Mouse (Mus musculus) left cerebral cortex, adult 9 months (tissue): ENCODE results near the gene Pdxk.
"Not testable (repeated sequence)": the region's sequence is repeated elsewhere in the genome, so short reads cannot be mapped to it uniquely, and the experiment has no call there.

Source experiments
- DNase-seq, 2 experiments: peaks; one replicate each; pipeline ENCODE4 v3.0.0; 2022; ENCODE audit warnings: low spot score in 2 of 2

Pdxk gene

GRCm38 (mm10) chr10:78420929-78421328, 43.8 kb downstream of the Pdxk start:
- no peak for DNase-seq

DNA sequence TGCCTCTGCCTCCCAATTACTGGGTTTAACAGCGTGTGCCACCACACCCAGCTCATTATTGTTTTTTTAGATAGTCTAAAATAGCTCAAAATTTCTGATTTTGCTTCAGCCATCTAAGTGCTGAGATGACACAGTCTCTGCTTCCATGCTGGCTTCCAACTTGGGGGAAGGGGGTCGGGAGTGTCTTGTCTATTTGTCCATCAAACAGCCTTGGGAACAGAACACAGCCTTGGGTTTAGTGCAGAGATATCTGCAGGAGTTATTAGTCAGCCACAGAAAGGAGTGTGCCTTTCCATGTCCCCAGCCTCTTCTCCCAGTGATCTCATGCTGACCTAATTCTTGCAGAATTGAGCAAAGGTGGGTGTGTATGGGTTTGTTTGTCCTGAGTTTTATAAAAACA, 46.0 kb downstream of the Pdxk start:
- no peak for DNase-seq

DNA sequence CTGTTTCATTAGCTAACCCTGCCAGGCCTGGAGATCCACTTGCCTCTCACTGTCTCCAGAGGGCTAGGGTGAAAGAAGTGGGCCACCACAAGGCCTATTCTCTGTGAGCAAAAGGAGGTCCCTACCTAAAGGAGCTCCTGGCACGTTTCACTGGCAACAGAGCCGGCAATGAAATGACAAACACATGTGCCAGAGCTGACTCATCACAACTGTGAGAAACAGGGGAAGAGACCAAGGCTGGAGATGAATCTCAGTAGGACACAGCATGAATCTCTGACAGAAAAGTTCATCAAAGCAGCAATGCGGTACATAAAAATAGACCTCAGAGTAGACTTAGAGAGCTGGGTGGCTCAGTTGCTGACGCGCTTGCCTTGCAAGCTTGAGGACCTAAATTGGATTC, 46.9 kb downstream of the Pdxk start:
- DNase-seq, result peak in 1 of 2 experiments; percentile 58

- not testable (repeated sequence) for DNase-seq
Measured at GRCm38 (mm10) chr10:78414936-78415335, 49.8 kb downstream of the Pdxk start.

DNA sequence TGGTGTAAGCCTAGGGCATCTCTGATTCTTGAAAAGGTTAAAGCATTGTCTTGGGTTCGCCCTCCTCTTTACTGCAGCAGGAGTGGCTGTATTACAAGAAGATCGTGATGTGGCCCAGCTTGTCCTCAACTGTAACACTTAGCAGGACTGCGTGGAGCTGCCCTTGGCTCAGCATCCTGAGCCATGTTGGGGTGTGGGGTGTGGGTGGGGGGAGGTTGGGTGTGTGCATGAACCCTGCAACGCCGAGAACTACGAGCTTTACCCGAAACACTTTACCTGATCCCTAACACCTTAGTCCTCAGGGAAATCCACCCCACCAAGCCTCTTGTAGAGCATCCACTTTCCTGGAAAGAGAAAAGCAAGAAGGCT, 51.6 kb downstream of the Pdxk start:
- DNase-seq, result no peak

GRCm38 (mm10) chr10:78412319-78413151, 52.2 kb downstream of the Pdxk start, which contains the start of gene Rrp1:
Rrp1 (minus strand) TSS chr10:78413043.
- peak; percentile 91 to 98 for DNase-seq

DNA sequence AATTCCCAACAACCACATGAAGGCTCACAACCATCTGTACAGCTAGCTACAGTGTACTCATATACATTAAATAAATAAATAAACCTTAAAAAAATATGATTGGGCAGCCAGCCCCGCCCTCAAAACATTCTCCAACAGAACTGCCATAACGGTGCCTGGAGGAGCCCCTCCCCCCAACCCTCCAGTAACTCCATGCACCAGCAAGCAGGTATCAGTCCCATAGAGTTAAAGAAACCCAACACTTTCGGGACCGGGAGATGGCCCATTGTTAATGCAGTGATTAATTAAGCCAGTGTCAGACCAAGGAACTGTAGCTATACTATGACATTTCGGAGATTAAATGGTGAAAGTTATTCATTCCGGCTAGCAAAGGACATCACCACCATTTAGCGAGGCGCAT, 52.9 kb downstream of the Pdxk start:
- no peak for DNase-seq

GRCm38 (mm10) chr10:78409035-78409788, 55.6 kb downstream of the Pdxk start:
- no peak for DNase-seq

DNA sequence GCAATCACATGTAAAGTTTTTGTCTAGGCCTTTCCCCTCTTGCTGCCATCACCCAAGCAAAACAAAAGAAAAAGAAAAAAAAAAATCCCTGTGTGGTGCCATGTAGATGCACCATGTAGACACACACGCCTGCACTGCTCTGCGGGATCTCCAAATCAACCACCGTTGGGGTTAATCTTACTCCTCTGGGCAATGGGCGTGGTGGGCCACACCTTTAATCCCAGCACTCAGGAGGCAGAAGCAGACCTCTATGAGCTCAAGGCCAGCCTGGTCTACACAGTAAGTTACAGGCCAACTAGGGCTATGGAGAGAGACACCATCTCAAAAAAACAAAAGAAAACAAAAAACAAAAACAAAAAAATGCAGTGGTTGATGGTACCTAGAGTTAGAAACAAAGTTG, 57.6 kb downstream of the Pdxk start:
- DNase-seq, result no peak

DNA sequence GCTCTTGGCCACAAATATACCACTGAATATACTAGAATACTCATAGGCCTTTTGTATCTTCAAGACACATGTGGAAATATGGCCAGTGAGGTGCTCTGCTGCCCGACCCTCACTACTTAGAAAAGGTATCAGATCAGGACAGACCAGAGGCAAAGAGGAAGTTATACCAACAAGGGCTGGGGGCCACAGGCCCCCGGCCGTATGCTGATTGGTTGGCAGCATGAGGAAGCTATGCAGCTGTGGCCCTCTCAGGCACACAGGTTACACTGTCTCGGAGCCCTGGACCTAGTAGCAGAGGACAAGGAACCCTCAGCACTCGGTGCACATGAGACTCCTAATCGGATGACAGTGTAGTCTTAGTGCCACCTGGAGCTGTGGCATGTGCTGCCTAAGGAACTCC, 58.6 kb downstream of the Pdxk start:
- DNase-seq, result no peak

GRCm38 (mm10) chr10:78402301-78402922, 62.4 kb downstream of the Pdxk start:
- DNase-seq, result no peak

DNA sequence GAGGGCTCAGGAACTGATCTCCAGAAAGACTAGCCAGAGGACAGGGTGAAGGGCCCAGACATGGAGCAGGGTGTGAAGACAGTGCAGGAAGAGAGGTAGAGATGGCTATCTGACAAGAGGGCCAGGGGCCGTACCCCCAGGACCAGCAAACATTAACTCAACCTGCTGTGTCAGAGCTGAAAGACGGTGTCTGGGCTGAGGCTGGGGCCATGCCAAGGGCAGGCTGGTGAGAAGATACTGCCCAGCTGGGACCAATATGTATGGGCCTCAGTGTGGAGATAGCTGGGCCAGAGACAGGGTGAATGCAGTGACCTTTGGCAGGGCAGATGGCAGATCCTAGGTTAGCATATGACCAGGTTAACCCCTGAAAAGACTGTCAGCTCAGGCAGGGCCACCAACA, 63.6 kb downstream of the Pdxk start:
- no peak for DNase-seq

DNA sequence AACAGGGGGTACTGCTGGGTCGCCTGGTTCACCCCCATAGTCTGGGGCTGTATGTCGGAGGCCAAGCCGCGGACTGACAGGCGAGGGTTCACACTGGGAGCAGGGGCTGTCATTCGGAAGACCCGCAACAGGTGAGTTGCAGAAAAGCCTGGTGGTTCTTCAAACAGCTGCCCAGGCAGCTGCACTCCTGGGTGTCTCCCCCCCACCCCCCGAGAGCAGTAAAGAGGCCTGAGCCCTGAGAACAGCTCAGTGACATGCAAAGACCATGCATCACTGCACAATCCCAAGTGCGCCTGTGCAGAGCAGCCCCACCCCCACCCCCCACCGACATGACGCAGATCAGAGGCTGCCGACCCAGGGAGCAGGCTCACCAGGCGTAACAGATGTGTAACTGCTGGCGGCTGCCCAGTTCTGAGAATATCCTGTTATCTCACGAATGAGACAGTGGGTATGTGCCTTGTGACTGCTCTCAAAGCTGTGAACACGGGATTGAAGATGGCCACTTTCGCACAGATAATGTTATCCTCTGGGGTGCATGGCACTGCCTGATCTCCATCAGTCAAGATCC, 65.6 kb downstream of the Pdxk start:
- DNase-seq, result no peak

- no peak for DNase-seq
Measured at GRCm38 (mm10) chr10:78396625-78396885, 68.2 kb downstream of the Pdxk start.

DNA sequence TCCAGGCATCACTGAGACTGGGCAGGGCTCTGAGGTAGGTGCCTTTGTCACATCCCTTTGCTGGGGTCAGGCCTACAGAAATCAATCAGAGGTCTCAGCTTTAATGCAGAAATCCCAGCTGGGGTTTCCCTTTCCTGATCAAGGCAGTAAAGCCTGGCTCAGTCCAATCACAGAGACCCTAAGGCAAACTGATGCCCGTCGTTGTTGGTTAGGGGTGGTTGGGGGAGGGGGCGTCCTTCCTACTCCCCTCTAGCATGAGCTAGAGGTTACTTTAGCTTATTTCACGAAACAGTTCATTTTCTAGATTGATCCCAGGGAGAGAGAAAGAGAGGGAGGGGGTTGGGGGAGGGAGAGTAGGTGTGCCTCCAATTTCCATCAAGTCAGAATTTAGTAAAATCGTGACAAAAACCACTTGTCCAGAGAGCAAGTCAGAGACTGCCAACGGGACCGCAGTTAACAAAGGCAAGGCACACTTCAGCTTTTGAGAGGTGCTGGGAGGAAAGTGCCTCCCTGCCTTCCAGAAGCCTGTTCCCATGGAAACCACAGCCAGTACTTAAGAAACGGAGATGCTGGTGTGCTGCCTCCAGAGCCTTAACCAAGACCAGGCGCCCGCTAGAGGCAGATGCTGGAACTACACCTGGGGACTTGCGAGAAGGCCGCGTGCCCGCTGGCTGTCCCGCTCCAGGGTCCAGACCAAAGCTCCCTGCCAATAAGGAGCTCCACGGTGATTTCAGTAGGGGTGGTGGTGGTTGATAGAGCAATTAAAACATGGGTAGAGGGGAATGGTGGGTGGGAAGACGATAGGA, 68.8 kb downstream of the Pdxk start:
- DNase-seq, result peak; percentile 89 to 98

- no peak for DNase-seq
Measured at GRCm38 (mm10) chr10:78395377-78395776, 69.4 kb downstream of the Pdxk start.

DNA sequence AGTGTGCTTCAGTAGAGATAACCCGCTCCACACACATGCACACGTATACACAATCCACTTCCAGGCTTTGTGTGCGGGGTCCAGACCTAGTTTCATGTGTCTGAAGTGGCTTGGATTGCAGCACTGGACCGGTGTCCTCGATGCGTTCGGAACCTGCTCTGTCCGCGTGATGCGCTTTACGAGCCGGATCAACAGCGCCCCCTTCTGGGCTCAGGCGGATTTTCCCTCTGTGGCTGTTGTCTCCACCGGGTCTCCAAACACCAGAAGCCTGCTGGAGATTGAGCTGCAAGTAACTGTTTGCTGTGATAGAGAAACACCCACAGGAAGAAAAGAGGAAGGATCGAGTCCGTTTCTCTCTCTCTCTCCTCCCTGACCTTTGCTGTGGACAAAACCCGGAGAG, 72.7 kb downstream of the Pdxk start:
- DNase-seq, result peak in 1 of 2 experiments; percentile 88

DNA sequence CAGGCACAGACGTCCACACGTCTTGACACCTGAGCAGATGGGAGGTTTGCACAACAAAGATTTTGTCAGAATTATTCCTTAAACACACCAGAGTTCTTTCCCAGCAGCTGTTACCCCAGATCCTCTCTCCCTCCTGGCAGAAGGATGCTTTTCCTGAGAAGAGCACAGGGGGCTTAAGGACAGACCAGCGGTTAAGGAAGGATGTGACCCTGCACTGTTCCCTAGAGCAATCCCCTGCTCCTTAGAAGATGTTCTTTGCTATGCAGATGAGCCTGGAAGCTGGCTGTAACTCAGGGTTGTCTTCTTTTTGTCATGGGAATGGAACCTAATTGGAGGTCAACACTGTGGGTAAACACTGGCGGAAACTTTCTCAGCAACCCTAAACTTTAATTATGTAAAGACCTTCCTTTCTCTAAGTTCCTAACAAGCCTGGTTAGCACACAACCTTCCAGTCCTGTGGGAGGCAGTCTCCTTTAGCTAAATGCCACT, 73.7 kb downstream of the Pdxk start:
- no peak for DNase-seq

DNA sequence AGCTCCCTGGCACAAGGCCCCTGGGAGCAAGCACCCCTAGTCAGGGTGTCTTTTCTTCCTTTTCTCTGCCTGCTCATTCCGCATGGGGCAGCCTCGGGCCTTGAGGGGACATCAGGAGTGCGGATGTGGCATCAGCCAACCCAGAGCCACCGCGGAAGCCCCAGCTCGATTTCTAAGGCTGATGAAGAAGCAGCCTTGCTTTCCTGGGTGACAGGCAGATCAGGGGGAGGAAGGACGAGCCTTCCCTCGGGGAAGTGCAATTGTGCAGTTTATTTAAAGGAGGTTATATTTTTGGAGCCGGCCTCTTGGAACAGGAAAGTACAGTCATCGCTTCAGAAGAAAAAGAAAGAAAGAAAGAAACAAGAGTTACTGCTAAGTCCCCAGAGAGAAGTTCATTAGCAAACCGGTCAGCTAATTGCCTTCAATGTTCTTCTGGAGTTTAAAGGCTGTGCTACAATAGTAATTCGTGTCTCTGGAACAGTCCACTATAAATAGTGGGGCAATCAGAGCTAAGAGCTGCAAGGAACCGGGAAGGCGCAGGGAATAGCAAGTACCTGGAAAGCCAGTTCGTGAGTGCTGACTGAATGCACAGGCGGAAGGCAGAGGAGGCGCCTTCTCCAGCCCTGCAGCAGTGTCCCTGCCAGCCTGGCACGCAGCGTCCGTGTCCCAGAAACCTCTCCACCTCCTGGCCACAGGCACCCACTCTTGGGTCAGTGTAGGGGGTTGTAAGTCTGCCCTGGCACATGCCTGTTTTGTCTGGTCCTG, 76.4 kb downstream of the Pdxk start:
- peak; percentile 62 to 71 for DNase-seq
